Mouse (Mus musculus) liver, adult 2 months (tissue): ENCODE data around the gene Olfr111.

ENCODE experiments used
- CTCF ChIP-seq: fragments of 200-500 bp; IDR thresholded peaks from 2 replicates; pipeline ENCODE4 v1.5.1; 2011; ENCODE audit warnings: low read depth, low read length, control low read depth
- POLR2A ChIP-seq: fragments of 200-500 bp; IDR thresholded peaks from 2 replicates; pipeline ENCODE4 v1.6.1; 2011; ENCODE audit warnings: low read length, control low read depth; ENCODE audit not compliant: insufficient read depth; ENCODE audit errors: extremely low read depth

GRCm38 (mm10) chr17:37458616-37459015 lies 49.2 kb upstream of the Olfr111 start, which contains the start of gene Olfr109:
- no peak for TF ChIP-seq POLR2A
- no peak for TF ChIP-seq CTCF
